Mouse (Mus musculus): ENCODE measurements around the gene Gdf5.
"Not testable (repeated sequence)": the region's sequence is repeated elsewhere in the genome, so short reads cannot be mapped to it uniquely, and the experiment has no call there.

Gdf5 gene

GRCm38 (mm10) chr2:155941697-155942442 lies 3.3 kb downstream of the Gdf5 start:
- no peak for DNase-seq (ENCODE audit: low read depth, low spot score)

GRCm38 (mm10) chr2:155940681-155941080 lies 4.5 kb downstream of the Gdf5 start, which contains the start of gene Gm15557:
Gm15557 (plus strand) TSS chr2:155940728.
- no peak for DNase-seq (ENCODE audit: low read depth, low spot score)

GRCm38 (mm10) chr2:155939897-155940529 lies 5.2 kb downstream of the Gdf5 start:
- no peak for DNase-seq (ENCODE audit: low read depth, low spot score)

GRCm38 (mm10) chr2:155929531-155930442 lies 15.4 kb downstream of the Gdf5 start, which contains the start of gene Uqcc1:
Uqcc1 (minus strand) TSS chr2:155930310.
- peak; percentile 96 for DNase-seq (ENCODE audit: low read depth, low spot score)

- DNase-seq (ENCODE audit: low read depth, low spot score) = peak; percentile 52
These were observed 16.3 kb downstream of the Gdf5 start for GRCm38 (mm10) chr2:155928711-155929345.

- DNase-seq (ENCODE audit: low read depth, low spot score) = not testable (repeated sequence)
These were observed 20.0 kb downstream of the Gdf5 start for GRCm38 (mm10) chr2:155925213-155925612.

DNA sequence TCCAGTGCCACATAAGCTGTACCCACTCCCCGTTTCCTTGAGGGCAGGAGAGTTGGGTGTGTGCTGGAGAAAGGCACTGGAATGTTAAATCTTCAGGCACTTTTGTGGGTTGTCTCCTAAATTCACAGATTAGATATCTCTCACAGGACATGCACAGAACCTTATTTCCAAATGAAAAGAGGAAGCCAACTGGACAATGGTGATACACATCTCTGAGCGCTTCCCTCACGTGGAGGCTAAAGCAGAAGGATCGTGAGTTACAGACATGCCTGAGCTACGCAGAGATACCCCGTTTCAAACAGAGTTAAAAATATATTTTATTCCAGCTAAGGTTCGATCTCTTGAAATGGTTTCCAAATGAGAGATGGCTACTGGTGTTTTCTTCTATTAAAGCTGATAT lies 22.0 kb downstream of the Gdf5 start:
- DNase-seq (ENCODE audit: low read depth, low spot score) = no peak

DNA sequence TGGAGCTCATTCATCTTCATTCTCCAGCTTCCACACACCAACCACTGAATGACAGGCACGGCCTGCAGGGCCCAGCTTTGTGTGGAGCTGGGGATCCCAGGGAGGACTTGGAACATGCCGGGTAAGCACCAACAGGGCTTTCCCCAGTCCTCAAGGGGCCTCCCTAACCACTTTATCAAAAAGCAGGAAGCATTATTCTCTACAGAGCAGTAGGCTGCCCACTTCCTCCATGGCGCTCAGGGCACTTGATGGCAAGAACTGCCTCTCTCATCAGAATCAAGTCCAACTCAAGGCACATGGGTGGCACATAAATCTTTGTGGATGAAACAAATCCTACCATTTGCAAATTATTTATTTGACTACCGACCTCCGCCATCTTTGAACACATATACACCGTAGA lies 30.5 kb downstream of the Gdf5 start:
- DNase-seq (ENCODE audit: low read depth, low spot score) = no peak

DNA sequence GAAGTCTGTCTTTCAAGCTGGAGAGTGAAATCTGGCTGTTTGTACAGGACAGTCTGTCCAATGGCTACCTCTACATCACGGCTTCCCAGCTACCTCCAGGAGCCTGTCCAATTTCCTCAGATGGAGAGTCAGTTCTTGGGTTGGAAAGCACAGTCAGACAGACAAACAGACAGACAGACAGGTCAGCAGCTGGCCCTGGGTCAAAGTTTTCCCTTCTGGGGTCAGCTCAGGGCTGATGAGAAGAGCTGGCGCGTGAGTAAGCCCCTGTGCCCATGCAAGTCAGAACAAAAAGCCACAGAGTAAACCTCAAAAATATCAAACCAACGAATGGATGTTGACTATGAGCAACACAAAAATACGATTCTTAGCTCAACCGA lies 41.5 kb downstream of the Gdf5 start:
- DNase-seq (ENCODE audit: low read depth, low spot score) = no peak

DNA sequence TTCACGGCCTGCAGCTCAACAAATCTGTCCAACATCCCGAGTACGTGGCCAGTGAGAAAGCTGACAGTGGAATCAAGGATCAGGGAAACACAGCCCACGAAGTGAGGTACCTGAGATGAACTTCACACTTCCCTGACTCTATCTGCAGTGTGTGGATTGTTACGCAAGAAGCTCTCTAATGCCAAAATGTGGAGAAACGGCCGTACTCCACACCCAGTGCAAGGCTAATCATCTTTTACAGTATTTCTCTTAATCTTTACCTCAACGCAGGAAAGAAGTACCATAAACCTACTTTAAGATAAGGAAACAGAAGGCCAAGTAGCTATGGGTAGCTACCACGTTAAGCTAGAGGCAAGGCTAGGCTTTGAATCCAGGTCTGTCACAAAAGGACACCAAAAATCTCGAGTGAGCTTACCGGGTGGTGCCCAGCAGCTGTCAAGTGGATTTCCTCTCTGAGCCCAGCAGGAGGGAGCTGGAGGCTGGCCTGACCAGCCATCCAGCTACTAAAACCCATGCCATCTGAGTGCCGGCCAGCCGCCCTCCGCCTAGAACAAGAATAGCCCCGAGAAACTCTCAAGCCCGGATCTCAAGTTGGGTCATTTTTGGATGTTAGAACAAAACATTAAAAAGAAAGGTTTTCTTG lies 42.1 kb downstream of the Gdf5 start:
- no peak for DNase-seq (ENCODE audit: low read depth, low spot score)

GRCm38 (mm10) chr2:155895046-155895735 lies 50.0 kb downstream of the Gdf5 start:
- no peak for DNase-seq (ENCODE audit: low read depth, low spot score)

- DNase-seq (ENCODE audit: low read depth, low spot score) = no peak
These were observed 50.7 kb downstream of the Gdf5 start for GRCm38 (mm10) chr2:155894307-155895045.
